Mouse (Mus musculus) adrenal gland, adult (tissue): Measurements from ENCODE around the gene Prps1l3.
"Not testable (repeated sequence)": the region's sequence is repeated elsewhere in the genome, so short reads cannot be mapped to it uniquely, and the experiment has no call there.

ENCODE experiments used
- DNase-seq, 2 experiments: peaks; one replicate each; pipeline ENCODE4 v3.0.0; 2022 to 2023; ENCODE audit warnings: low spot score in 1 of 2; ENCODE audit not compliant: inconsistent age in 2 of 2

Prps1l3 gene

GRCm38 (mm10) chr12:57230192-57230706 is at the start of gene Prps1l3, which contains the start of gene Mipol1:
Prps1l3 (plus strand) TSS chr12:57230412.
Mipol1 (plus strand) TSS chr12:57230427.
- DNase-seq = peak; percentile 92 to 97

- no peak for DNase-seq
Measured at GRCm38 (mm10) chr12:57184401-57185147, 45.6 kb upstream of the Prps1l3 start.

GRCm38 (mm10) chr12:57185475-57185874 is 44.7 kb upstream of the Prps1l3 start:
- peak in 1 of 2 experiments; percentile 39 for DNase-seq

GRCm38 (mm10) chr12:57186126-57186525 is 44.1 kb upstream of the Prps1l3 start:
- DNase-seq = no peak

- DNase-seq = no peak
Measured at GRCm38 (mm10) chr12:57187032-57187431, 43.2 kb upstream of the Prps1l3 start.

- DNase-seq = peak; percentile 58 to 83
Measured at GRCm38 (mm10) chr12:57194609-57195008, 35.6 kb upstream of the Prps1l3 start.

GRCm38 (mm10) chr12:57196286-57196607 is 34.0 kb upstream of the Prps1l3 start:
- no peak for DNase-seq

GRCm38 (mm10) chr12:57196608-57197362 is 33.4 kb upstream of the Prps1l3 start:
- peak; percentile 29 to 72 for DNase-seq

GRCm38 (mm10) chr12:57197363-57198026 is 32.7 kb upstream of the Prps1l3 start, which contains the start of gene Slc25a21:
Slc25a21 (minus strand) TSS chr12:57197472.
- DNase-seq = no peak

- no peak for DNase-seq
Measured at GRCm38 (mm10) chr12:57198269-57198668, 31.9 kb upstream of the Prps1l3 start.

GRCm38 (mm10) chr12:57199427-57199826 is 30.8 kb upstream of the Prps1l3 start:
- no peak for DNase-seq

- DNase-seq = peak in 1 of 2 experiments; percentile 34
Measured at GRCm38 (mm10) chr12:57201901-57202300, 28.3 kb upstream of the Prps1l3 start.

- DNase-seq = no peak
Measured at GRCm38 (mm10) chr12:57204276-57204851, 25.8 kb upstream of the Prps1l3 start.

GRCm38 (mm10) chr12:57211353-57212311 is 18.6 kb upstream of the Prps1l3 start:
- peak; percentile 35 to 70 for DNase-seq

- not testable (repeated sequence) for DNase-seq
Measured at GRCm38 (mm10) chr12:57212463-57212862, 17.7 kb upstream of the Prps1l3 start.

- no peak for DNase-seq
Measured at GRCm38 (mm10) chr12:57226411-57226810, 3.8 kb upstream of the Prps1l3 start.

GRCm38 (mm10) chr12:57227776-57228175 is 2.4 kb upstream of the Prps1l3 start:
- DNase-seq = no peak

- no peak for DNase-seq
Measured at GRCm38 (mm10) chr12:57229703-57230102, 509 bp upstream of the Prps1l3 start.

- DNase-seq = peak; percentile 24 to 74
Measured at GRCm38 (mm10) chr12:57231085-57231875, 1.1 kb downstream of the Prps1l3 start.
